Mouse (Mus musculus) lung, adult 2 months (tissue): ENCODE data around the gene Slc16a9. TPM values are rescaled to one million over a fixed set of nuclear protein-coding genes. Genes with fewer than 3 reads are reported as not detected.

Experiments used
- DNase-seq: peaks from one replicate; pipeline ENCODE4 v3.0.0; 2022
- H3K4me1 ChIP-seq: fragments of 200-500 bp; 2 replicates; pipeline ENCODE4 v1.6.1; 2011; ENCODE audit warnings: low read length; ENCODE audit not compliant: control insufficient read depth, insufficient read depth
- H3K4me3 ChIP-seq: fragments of 200-500 bp; replicated peaks from 2 replicates; pipeline ENCODE3; 2011; ENCODE audit warnings: low read depth, mild to moderate bottlenecking, control low read depth, low read length; ENCODE audit errors: extremely low read depth
- CTCF ChIP-seq: fragments of 200-500 bp; IDR thresholded peaks from 2 replicates; pipeline ENCODE4 v1.5.1; 2011; ENCODE audit warnings: mild to moderate bottlenecking, low read length, control low read depth; ENCODE audit not compliant: insufficient read depth
- POLR2A ChIP-seq: fragments of 200-500 bp; IDR thresholded peaks from 2 replicates; pipeline ENCODE4 v1.6.1; 2011; ENCODE audit warnings: low read depth, mild to moderate bottlenecking, control low read depth, low read length, borderline replicate concordance; ENCODE audit errors: extremely low read depth
- WGBS: fragments of 180-500 bp; shearing (Covaris S2); methylation state at CpG from one replicate; pipeline ENCODE4 v1.1.7; 2018; 5-methylcytosine and 5-hydroxymethylcytosine counted together
- polyA plus RNA-seq: library from polyadenylated mRNA; depleted of rRNA; stranded (reverse); fragments of >200 nt; gene quantifications from 2 replicates; pipeline ENCODE4 v1.2.3, GENCODE M21; 2012

Gene Slc16a9
- polyA plus RNA-seq, 1 experiment, result 53.2 TPM

GRCm38 (mm10) chr10:70264337-70265036 lies 19.6 kb downstream of the Slc16a9 start:
- Histone ChIP-seq H3K4me3 (no peak overlapping the region), H3K4me1 (peaks cover 6% of the 10 kb centered on the region)
- 59% methylated on average over 9 of the region's 9 CpGs for WGBS
- DNase-seq, result no peak
- no peak for TF ChIP-seq CTCF
- TF ChIP-seq POLR2A, result no peak

- WGBS, result 72% methylated on average over 6 of the region's 6 CpGs
- no peak for DNase-seq
- Histone ChIP-seq H3K4me3 (no peak overlapping the region), H3K4me1 (peaks cover 6% of the 10 kb centered on the region)
- no peak for TF ChIP-seq CTCF
- TF ChIP-seq POLR2A, result no peak
These were observed 21.6 kb downstream of the Slc16a9 start for GRCm38 (mm10) chr10:70266501-70266900.

GRCm38 (mm10) chr10:70268581-70269446 lies 23.9 kb downstream of the Slc16a9 start:
- TF ChIP-seq CTCF (peak; percentile 9; the same call in 1 of the 2 replicates), POLR2A (no peak)
- DNase-seq, result no peak
- Histone ChIP-seq H3K4me1 (peaks cover 2% of the 10 kb centered on the region; the same call in 1 of the 2 replicates), H3K4me3 (no peak overlapping the region)
- WGBS, result 65% methylated on average over 23 of the region's 23 CpGs

GRCm38 (mm10) chr10:70269447-70269787 lies 24.5 kb downstream of the Slc16a9 start:
- Histone ChIP-seq H3K4me1 (no peaks in the 10 kb centered on the region), H3K4me3 (no peak overlapping the region)
- WGBS, result 45% methylated on average over 2 of the region's 2 CpGs
- no peak for DNase-seq
- no peak for TF ChIP-seq POLR2A
- TF ChIP-seq CTCF, result no peak

GRCm38 (mm10) chr10:70276678-70277077 lies 31.8 kb downstream of the Slc16a9 start:
- no peaks in the 10 kb centered on the region for H3K4me1 ChIP-seq

GRCm38 (mm10) chr10:70279349-70279748 lies 34.4 kb downstream of the Slc16a9 start:
- 84% methylated on average over 8 of the region's 8 CpGs for WGBS
- Histone ChIP-seq H3K4me3 (no peak overlapping the region), H3K4me1 (no peaks in the 10 kb centered on the region)
- DNase-seq, result no peak
- TF ChIP-seq POLR2A (no peak), CTCF (no peak; the same call in 1 of the 2 replicates)

More at GRCm38 (mm10) chr10:70276678-70277077, 31.8 kb downstream of the Slc16a9 start:
- no peak for TF ChIP-seq CTCF
- no peak for TF ChIP-seq POLR2A
- no peak overlapping the region for H3K4me3 ChIP-seq
- DNase-seq, result no peak
- WGBS, result 65% methylated on average over 1 of the region's 1 CpGs

GRCm38 (mm10) chr10:70287825-70288235 lies 42.9 kb downstream of the Slc16a9 start:
- no peak for TF ChIP-seq POLR2A
- no peak for TF ChIP-seq CTCF
- peak; percentile 34 for DNase-seq
- no peaks in the 10 kb centered on the region; the same call in 1 of the 2 replicates for H3K4me1 ChIP-seq
- no peak overlapping the region for H3K4me3 ChIP-seq
- 14% methylated on average over 9 of the region's 9 CpGs for WGBS

GRCm38 (mm10) chr10:70288406-70289327 lies 43.8 kb downstream of the Slc16a9 start:
- DNase-seq, result no peak
- H3K4me1 ChIP-seq, result no peaks in the 10 kb centered on the region; the same call in 1 of the 2 replicates
- WGBS, result 58% methylated on average over 14 of the region's 14 CpGs
- H3K4me3 ChIP-seq, result no peak overlapping the region
- no peak for TF ChIP-seq POLR2A
- TF ChIP-seq CTCF, result no peak

GRCm38 (mm10) chr10:70292014-70292413 lies 47.1 kb downstream of the Slc16a9 start:
- WGBS, result 18% methylated on average over 7 of the region's 7 CpGs
- TF ChIP-seq CTCF (no peak), POLR2A (no peak)
- Histone ChIP-seq H3K4me3 (no peak overlapping the region), H3K4me1 (no peaks in the 10 kb centered on the region; the same call in 1 of the 2 replicates)
- no peak for DNase-seq
